Mouse (Mus musculus) lung, adult 2 months (tissue): ENCODE results near the gene Foxj2.

Experiments
- CTCF ChIP-seq: fragments of 200-500 bp; IDR thresholded peaks from 2 replicates; pipeline ENCODE4 v1.5.1; 2011; ENCODE audit warnings: mild to moderate bottlenecking, low read length, control low read depth; ENCODE audit not compliant: insufficient read depth
- POLR2A ChIP-seq: fragments of 200-500 bp; IDR thresholded peaks from 2 replicates; pipeline ENCODE4 v1.6.1; 2011; ENCODE audit warnings: low read depth, mild to moderate bottlenecking, control low read depth, low read length, borderline replicate concordance; ENCODE audit errors: extremely low read depth

GRCm38 (mm10) chr6:122810615-122811279, 9.0 kb upstream of the Foxj2 start:
- no peak for TF ChIP-seq CTCF
- peak; percentile 71 for TF ChIP-seq POLR2A
